Mouse (Mus musculus): Measurements from ENCODE around the gene Tent5c.

DNA sequence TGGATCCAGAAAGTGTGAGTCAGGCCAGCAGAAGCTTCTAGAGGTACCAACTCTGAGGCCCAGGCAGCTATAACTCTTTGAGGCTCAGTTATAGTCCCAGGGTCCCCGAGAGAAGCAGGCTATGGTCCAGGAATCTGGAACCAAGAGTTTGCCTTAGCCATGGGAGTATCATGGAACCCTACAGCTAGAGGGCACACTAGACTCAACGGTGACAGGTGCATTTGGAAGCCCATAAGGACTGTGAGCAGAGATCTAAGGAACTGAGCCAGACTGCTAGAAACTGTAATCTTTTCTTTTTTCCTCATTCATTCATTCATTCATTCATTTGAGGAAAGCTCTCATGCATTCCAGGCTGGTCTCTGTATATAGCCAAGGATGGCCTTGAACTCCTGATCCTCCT is 28.6 kb downstream of the Tent5c start:
- no peak for TF ChIP-seq MYOD1 (IDR thresholded peaks at IDR 0.05; ENCODE audit: control insufficient read depth in 1 of 3, insufficient read length in 2 of 3, low read depth in 2 of 3)
- TF ChIP-seq POLR2A (IDR thresholded peaks at IDR 0.05; ENCODE audit: insufficient read length, low read depth) = no peak
